Mouse (Mus musculus) kidney, adult 18-20 months (tissue): ENCODE measurements at regions not wholly inside any gene's neighbourhood (a gene's known extent, or its start where the extent isn't known, plus 50 kb on each side); places are given as distances from the start of the nearest gene placed in this dataset.

Experiments
- DNase-seq: peaks from one replicate; pipeline ENCODE4 v3.0.0; 2021

DNA sequence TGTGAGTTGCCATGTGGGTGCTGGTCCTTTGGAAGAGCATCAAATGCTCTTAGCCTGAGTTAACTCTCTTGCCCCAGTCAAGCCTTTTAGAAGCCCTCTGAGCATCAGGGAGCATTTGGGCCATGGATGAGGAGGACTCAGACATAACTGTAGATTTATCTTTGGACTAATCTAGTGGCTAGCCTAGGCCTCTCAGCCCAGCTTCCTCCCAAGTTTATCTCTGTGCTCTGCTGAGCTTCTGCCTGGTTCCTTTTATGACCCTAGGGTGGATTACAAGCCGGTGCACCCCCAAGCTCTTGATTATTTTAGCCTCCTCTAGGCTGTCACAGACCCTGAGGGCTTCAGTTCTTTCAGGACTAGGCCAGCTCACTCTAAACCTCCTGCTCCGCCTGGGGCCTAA, 102.6 kb upstream of the Vps8 start:
- DNase-seq, result no peak

DNA sequence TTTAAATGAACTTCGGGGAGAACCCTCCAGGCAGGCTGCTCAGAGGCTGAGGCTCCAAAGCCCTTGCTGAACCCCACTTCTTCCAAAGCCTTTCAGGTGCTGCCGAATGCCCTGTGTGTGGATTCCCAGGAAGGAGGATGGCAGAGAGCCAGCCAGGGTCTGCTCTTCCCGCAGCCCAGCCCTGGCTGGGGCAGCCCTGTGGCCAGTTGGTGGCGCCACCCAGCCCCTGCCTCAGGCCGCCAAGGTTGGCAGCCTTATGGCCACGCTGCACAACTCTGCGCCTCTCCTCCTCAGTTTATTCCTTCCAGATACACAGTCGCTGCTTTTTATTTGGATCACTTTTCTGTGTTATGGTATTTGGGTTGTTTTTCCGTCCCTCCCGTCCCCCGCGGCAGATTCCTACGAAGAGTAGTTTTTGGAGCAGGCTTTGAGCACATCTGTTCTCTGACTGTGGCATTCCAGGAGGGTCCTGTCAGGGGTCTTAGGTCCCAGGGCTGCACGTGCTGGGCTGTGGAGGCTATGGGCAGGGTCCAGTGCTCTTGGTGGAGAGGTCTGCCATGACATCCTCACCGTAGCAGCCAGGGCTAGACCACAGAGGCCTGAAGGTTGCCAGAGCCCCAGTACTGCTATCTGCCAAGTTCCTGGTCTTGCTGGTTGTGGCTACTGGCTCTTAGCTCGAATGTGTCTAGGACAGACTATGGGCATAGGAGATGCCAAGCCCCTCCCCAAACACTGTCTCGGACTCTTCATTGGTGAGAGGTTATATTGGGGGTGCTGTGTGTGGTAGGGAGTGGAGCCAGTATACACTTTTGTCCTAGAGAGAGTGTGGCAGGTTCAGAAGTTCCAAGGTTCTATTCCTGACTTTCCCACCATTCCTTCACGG, 101.5 kb upstream of the Vps8 start:
- no peak for DNase-seq

DNA sequence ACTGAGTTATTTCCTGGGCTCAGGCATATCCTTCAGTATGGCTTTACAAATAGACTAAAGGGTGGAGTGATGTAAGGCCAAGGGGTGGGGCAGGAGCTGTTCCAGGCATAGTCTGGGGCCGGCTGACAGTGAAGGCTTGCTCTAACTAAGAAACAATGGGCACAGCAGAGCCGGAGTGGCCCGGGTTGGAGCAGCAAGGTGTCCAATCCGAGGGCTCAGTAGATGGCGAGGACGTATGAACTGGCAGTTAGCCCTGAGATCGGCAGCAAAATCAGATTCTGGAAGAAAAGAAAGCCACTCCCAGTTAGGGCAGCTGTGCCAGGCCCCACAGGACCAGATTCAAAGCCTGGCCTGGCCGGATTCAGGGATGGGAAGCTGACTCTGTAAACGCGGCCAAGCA, 100.5 kb upstream of the Vps8 start:
- no peak for DNase-seq

DNA sequence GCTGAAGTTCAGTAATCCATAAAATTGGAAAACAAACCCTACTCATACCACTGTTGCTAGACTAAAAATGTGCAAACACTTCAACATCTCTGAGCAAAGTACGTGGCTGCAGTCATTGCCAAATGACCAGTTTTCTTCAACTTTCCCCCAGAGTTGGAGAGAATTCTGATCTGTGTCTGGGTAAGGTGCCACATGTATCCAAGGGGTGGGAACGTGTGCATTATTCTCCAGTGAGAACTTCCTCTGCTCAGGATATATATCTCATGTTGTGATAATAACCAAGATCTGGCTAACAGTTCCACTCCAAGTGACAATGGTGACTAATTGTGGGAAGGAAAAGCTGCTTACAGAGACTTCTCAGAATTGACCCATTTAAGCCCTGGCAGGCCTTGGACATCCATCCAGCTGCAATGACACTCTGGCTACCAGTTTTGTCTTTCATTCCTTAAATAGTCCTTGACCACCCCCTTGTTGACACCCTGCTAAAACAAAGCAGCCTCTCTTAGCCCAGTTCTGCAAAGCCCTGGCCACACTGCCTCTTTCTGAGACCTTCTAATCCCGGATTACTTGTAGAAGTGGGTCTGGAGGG, 99.4 kb upstream of the Vps8 start:
- no peak for DNase-seq

DNA sequence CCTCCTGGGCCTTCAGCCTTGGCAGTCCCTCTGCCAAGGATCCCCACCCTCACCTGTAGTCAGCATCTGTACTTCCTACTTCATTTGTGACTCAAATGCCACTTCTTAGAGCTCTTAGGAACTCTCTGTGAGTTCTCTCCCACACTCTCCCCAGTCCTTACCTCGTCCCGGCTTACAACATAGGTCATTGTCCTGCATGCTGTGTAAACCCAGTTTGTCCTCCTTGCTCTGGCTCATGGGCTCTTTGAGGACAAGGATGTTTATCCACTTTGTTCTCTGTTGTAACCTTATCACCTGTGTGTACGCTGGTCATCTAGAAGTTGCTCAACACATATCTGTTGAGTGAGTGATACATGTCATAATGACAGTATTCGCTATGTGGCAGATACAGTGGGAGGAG, 94.9 kb upstream of the Vps8 start:
- no peak for DNase-seq

DNA sequence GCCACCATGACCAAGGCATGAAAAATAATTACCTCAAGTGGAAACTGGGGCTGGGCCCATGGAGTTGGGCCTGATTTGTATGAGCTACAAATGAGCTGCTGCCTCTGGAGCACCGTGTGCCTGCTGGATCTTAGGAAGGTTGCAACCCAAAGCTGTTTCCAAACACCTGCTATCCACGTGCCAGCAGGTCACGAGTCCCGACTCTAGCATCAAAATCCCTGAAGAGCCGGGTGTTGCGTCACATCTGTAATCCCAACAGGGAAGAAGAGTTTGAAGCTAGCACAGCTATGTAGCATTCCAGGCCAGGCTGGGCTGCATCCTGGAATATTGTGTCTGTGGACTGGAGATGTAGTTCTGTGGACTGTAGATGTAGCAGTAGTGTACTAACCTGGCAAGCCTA, 93.7 kb upstream of the Vps8 start:
- DNase-seq, result no peak

DNA sequence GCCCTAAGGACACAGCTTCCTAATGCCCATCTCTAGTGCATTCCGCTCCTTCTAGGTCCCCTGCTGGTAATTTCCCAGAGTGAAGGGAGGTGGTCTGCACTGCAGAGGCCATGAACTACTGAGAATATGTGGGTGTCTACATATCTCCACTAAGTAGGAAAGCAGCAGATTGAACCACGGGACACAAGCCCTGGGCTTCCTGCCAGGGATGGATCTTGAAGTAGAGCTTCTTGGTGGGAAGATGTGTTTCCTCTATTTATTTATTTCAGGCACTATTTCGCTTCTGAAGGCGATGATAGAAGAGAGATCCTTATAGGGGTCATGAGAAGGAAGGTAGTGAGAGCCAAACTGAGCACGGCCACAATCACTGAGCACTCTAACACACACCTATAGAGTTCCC, 91.7 kb upstream of the Vps8 start:
- DNase-seq, result no peak

DNA sequence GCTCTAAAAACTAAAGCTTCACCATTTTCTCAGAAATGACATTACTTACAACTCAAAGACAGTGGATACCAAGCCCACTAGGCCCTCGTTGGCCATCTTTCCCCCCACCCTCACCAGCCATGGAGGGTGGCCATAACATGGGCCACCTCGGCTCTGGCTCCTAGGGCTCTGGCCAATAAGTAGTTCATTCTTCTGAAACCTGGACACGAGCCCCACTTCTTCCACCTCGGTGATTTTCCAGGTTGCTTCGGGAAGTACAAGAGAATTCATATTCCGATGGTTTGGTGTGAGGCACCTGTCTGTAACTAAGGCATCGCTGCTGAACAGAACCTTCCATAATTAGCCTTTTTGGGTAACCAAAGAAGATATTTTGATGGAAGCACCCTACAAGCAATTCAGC, 90.5 kb upstream of the Vps8 start:
- DNase-seq, result peak; percentile 8

DNA sequence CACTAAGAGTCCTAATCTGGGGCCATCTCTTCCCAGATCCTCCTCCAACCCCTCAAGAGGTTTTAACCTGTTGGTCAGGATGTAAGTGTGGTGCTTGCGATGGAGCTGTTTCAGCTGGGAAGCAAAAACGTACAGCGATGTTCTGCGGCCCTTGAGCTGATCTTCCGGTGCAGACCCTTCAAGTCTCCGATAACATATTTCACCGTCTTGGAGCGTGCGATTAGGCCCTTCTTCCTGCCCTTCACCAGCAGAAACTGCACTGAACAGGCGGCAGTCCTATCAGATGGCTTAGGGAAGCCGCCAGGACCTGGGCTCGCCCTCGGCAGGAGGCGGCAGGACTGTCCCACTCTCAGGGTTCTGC, 90.1 kb upstream of the Vps8 start:
- no peak for DNase-seq

DNA sequence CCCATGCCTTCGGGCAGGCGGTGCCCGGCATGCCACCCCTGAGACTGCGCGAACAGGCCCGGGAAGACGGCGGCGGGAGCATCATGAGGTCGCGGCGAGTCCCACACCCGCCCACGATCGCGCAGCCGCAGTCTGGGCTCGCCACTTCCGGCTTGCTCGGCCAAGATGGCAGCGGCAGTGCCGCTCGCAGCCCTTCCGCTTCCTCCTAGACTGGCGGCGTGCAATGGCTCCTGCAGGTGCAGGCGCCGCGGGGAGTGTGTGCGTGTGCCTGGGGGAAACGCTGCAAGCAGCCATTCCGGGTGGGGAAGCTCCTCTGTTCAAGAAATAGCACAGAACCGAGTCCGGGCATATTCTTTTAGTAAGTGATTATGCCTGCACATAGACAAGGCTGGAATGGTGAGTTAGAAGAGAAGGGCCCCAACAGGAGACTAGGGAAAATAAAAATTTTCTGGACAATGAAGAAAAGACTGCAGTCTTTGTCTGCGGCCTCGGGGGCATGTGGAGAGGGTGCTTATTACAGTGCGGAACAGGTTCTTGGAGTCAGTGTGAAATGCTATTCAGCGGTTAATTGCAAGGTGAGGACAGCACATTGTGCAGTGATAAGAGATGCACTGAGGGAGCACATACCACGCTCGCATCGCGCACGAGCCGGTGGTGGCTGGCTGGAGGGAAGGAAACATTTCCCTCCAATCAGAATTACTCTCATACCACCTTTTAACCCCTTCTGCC, 89.5 kb upstream of the Vps8 start:
- DNase-seq, result peak; percentile 93

DNA sequence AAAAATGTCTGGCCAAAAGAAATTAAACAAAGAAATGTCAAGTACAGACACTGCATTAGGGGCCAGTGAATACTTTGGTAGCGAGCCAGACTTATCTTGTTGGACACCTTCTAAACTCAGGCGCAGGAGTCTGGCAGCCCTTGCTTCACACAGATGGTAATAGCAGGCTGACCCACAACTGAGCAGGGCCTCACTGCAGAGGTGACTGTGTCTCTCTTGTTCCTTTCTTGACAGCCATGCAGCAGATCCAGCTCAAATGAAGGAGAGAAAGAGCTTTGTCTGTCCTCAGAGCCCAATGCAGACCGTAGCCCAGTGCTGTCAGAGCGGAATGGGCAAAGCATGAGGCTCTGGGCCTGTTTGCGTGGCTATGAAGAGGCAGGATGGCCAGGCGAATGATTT, 83.9 kb upstream of the Vps8 start:
- no peak for DNase-seq

DNA sequence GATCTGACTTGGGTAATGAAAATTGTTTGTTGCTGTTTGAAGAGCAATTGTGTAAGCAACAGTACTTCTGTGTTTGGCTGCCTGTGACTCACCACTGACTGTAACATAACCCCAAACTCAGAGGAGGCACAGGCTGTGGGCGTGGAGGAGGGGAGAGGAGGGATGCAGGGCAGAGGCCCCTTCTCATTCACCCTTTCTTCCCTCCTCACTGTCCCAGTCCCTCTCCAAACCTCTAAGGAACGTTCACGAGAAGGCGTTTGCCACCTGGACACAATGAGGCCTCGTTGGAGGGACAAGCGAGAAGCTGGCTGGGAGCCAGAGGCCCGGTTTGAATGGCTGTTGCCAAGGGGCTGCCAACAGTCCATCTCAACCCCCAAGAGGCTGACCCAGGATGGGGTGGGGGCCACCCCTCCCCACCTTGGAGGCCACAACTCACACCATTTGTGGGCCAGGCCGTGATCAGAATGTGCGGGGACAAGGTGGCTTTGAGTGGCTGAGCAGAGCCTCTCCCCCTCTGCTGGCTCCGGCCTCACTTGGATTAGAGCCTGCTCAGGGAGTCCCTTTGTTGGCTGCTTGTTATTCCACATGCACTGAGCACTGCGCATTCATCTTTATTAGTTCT, 83.3 kb upstream of the Vps8 start:
- DNase-seq, result peak; percentile 20

DNA sequence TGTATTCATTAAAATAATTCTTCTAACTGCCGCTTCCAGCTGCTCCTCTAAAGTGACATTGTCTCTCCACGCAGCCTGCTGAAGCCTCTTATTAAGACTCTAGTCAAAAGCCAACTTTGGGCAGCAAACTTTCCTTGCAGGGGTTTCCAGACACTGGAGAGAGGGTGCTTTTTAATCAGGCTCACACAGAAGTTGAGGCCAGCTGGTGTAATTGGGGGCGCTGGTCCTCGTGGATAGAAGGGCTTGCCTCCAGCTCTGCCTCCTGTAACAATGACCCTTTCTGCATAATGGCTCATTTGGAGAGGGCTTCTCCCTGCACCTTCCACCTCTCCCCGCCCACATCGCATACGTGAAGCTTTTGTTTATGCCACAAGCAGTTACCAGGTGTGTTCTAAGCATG, 82.8 kb upstream of the Vps8 start:
- no peak for DNase-seq

DNA sequence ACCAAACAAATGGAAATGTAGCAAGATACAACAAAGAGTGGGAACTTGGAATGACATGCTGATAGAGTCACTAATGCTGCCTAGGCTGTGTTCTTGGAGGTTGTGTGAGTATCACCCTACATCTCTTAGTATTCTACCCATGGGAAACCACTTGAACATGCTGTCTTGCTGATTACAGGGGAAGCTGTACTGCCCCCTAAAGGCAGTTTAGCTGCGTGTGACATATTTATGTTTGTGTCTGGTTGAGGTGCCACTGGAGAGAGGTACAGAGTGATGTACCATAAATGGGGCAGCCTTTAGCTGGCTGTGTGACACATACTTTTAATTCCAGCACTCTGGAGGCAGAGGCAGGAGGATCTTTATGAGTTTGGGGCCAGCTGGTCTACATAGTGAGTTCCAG, 73.0 kb upstream of the Vps8 start:
- DNase-seq, result no peak

DNA sequence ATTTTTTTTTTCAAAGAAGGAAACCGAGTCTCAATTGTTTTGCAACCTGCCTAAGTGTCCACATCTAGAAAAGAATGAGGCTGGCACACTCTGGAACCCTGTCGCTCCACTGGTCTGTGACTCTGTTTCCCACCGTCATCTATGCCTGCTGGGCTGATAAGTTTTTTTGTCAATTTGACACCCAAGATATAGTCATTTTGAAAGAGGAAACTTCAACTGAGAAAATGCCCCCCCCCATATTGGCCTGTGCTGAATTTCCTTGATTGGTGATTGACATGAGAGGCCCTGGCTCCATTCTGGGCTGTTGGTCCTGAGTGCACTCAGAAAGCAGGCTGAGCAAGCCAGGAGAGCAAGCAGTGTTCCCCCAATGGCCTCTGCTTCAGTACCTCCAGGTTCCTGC, 71.6 kb upstream of the Vps8 start:
- DNase-seq, result no peak

DNA sequence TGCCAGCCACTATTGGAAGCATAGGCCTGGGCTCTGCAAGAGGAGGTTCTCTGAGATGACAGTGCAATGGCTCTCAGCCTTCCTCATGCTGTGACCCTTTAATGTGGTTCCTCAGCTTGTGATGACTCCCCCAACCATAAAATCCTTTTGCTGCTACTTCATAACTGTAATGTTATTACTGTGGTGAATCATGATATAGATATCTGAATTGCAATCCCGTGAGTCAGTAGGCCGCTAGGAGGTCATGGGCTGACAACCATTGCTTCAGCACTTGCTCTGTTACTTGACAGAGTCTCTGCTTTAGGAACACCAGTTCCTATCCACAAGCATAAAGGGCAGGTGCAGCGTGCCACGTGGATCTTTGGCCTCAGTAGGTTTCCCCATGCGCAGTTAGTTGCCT, 69.8 kb upstream of the Vps8 start:
- DNase-seq, result no peak

DNA sequence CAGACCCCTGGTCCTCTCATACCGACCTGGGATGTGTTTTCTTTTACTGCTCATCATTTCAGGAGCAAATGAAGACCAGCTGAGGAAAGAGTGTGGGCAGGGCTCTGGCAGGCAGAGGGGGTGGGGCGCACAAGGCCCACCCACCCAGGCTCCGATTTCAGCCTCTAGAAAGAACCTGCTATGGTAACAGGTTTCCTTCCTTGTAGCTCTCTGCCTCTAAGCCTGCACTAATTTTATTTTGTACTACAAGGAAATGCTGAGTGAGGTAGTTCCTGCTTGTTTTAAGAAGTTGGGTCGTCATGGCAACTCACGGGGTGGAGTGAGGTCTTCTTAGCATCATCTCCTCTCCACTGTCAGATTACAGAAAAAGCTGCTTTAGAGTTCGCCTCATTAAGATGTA, 69.4 kb upstream of the Vps8 start:
- no peak for DNase-seq

DNA sequence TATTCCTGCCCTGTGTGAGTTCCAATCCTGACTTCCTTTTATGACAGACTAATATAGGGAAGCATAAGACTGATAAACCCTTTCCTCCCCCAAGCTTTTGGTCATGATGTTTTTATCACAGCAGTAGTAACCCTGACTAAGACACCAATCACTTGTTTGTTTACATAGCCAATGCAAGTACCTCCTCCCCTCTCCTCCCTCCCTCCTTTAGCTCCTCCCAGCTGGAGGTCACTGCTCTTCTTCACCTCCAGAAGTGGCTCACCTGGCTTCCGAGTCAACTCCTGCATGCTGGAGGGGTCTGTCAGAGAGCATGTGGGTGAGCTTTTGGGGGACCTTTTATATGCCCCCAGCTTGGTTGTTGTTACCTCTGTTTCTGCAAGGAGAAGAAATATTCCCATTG, 67.3 kb upstream of the Vps8 start:
- no peak for DNase-seq

DNA sequence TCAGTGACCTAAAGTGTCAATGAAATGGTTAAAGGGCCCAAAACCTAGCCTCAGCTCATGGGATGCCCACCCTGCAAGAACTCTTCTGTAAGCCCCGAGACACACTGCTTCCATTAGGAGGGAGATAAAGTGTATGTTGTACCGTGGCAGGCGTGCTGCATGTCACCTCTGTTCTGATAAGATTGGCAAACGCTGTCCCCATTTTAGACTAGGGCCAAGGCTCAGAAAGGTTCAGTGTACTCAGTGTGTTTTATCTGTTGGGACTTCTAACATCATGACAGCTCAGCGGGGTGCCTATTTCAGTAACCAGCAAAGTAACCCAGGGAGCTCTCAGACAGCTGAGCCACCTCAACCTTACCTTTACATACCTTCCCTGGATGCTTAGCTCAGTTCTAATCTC, 65.5 kb upstream of the Vps8 start:
- DNase-seq, result no peak

DNA sequence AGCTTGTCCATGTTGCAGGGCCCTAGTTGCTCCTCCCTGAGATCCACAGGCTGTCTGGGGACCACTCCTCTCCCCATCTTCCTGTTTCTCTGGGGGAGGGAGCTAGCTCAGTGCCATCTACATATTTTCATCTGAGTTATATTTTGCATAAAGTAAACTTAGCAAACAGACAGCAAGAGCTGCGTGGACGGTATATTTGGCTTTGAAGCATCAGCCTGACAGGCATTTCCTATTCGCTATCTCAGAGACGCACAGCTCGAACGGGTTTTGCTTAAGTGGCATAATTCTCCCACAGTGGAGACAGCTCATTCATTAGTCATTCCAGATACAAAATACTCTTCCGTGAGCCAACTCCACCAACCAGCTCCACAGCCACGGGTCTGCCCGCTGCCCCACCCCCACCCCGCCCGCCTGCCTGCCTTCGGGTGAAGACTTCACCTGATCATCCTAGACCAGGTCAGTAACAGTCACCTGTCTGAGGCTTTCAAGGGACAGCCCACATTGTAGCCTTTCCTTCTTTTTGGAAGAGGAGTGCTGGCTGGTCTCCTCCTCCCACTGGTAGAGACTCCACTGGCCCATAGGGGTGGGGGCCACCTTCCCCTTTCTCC, 64.5 kb upstream of the Vps8 start:
- no peak for DNase-seq

DNA sequence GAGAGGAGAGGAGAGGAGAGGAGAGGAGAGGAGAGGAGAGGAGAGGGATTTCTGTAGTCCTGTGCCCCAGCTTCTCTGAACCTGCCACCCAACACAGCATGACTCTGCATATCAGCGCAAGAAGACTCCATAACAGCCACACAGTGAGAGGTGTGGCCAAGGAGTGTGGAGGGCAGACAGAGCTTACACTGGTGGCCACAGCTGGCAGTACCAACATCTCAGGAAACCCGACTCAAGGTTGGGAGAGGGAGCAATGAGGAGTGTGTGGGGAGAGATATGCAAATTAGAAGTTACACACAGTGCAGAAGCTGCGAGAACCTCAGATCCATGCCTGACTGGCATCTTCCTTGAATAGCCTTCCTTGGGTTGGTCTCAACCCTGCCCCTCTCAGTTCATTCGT, 63.5 kb upstream of the Vps8 start:
- DNase-seq, result no peak

DNA sequence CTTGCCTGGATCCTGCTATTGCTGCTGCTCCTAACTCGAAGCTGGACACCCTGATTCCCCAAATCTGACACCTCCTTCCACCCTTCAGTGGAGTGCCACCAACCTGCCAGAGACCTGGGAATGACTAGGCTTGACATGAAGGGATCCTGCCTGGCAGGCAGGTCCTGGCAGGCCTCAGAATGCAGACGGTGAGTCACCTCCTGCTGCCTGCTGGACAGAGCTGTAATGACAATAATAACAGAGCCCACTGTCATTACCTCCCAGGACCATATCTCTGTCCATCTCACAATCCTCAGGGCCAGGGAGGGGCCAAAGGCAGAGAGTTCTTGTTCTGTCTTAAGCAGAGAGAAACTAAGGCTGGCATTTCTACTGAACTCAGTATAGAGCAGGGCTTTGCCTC, 61.5 kb upstream of the Vps8 start:
- no peak for DNase-seq

DNA sequence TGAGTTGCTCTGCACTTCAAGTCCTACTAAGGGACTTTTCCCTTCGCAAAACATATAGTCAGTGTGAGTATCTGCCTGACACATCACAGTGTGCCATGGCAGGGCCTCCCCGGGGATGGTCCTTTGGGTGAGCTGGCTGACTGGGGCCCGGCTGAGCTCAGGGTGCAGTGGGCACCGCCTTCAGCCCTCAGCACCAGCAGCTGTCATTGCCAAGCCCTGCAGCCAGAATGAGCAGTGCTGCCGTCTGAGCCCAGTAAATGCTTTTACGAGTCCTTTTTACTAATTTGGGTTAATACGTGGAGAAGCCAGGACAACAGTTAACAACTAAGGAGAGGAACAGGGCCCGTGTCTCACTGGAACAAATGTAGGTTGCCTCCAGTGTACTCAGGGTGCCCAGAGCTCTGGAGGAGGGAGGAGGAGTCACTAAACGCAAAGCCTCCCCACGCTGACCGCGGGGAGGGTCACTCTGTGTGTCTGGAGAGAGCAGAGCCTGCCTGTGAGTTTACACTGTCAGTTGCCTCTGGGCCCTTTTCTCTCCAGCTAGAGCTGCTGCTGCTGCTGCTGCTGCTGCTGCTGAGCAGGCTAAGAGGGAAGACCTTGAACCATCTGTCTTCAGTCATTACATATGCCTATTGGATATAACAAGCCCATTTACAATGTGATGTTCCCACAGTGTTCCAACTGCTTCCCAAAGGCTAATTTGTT, 60.1 kb upstream of the Vps8 start:
- no peak for DNase-seq
